Comparison of ENCODE assay signal across 8 mouse cellular contexts in the genomic region with DNA sequence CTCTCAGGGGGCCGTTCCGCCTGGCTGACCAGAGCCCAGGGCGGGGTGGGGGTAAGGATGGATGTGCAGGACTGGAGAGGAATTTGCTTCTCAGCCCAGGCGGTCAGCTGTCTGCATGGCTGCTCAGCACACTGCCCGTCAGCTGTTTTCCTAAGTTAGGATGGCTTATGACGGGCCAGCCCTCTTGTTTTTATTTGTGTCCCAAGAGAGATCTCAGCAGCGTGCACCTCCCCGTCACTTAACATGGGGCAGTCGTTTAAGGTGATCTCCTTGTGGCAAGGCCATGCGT. TPM values are rescaled to one million over a fixed set of nuclear protein-coding genes. Genes with fewer than 3 reads are reported as not detected.
DNase-seq lines count a peak whose midpoint lies in the region; ATAC-seq and TF ChIP-seq lines count a peak whose summit lies in the region.

No protein-coding gene starts in this region.

- ATAC-seq in intestine, postnatal 0 days: no peak

- 52% methylated on average over 10 of the region's 10 CpGs for WGBS in intestine, postnatal 0 days

- H3K27ac ChIP-seq in gastrocnemius, adult 2 months: peak overlapping the region; percentile 98
- H3K27ac ChIP-seq in intestine, postnatal 0 days (ENCODE audit: low read depth, low read length): peak overlapping the region; percentile 57; the same call in 1 of the 2 replicates

- H3K27me3 ChIP-seq in intestine, postnatal 0 days (replicated peaks; ENCODE audit: control insufficient read depth, insufficient read depth, low read length): no peaks in the 10 kb centered on the region

- H3K9ac ChIP-seq in intestine, postnatal 0 days (ENCODE audit: low read depth, low read length): no peak overlapping the region; the same call in 1 of the 2 replicates

- peak; percentile 72 to 75 for DNase-seq in heart, adult 18-20 months
- DNase-seq in heart, postnatal 25 days (ENCODE audit: low spot score): no peak
- peak; percentile 86 for DNase-seq in gastrocnemius, adult 2 months
- peak; percentile 67 for DNase-seq in lung, postnatal 10 days
- DNase-seq in urinary bladder, adult 2 months (ENCODE audit: low spot score): no peak
- DNase-seq in frontal cortex, postnatal 36 days (ENCODE audit: low spot score in 2 of 2): no peak
- DNase-seq in thymus, postnatal 36 days: no peak

- 0 out of 2 replicates have a peak, but pooled peaks cover 7% of the 10 kb centered on the region for H3K36me3 ChIP-seq in intestine, postnatal 0 days (ENCODE audit: control insufficient read depth, insufficient read depth)

- peak overlapping the region; percentile 90 for H3K4me2 ChIP-seq in intestine, postnatal 0 days (replicated peaks; ENCODE audit: low read depth)

- intact Hi-C loops in heart, postnatal 25 days (cut with DNase I): no loop called here
- intact Hi-C loops in gastrocnemius, adult 2 months (cut with DNase I): loop anchor here (5.0 kb wide), 1 partner anchor 48 kb away; a partner anchor contains a TSS

- peak overlapping the region; percentile 77 for H3K4me3 ChIP-seq in gastrocnemius, adult 2 months
- H3K4me3 ChIP-seq in intestine, postnatal 0 days (ENCODE audit: low read depth, low read length): peak overlapping the region; percentile 95

- peaks cover 9% of the 10 kb centered on the region for H3K4me1 ChIP-seq in intestine, postnatal 0 days (replicated peaks; ENCODE audit: control insufficient read depth, insufficient read depth, low read length)

- no peaks in the 10 kb centered on the region for H3K9me3 ChIP-seq in intestine, postnatal 0 days (ENCODE audit: control insufficient read depth)

- no peak for TF ChIP-seq CTCF in gastrocnemius, adult 2 months (IDR thresholded peaks at IDR 0.05)
- no peak for TF ChIP-seq CTCF in intestine, postnatal 0 days (IDR thresholded peaks at IDR 0.05; ENCODE audit: low read depth)

RNA-seq across cellular contexts. Expression of a gene that starts 2.3 kb away (rescaled TPM):
- 10 to 100 TPM; 34.0 to 35.1 TPM for total RNA-seq in heart, adult 18-20 months (2021)
- 10 to 100 TPM; 34.4 to 39.5 TPM for total RNA-seq in heart, postnatal 25 days (2021)
- 10 to 100 TPM; 79.2 to 95.2 TPM for total RNA-seq in gastrocnemius, adult 2 months (2021)
- 65.1 and 71.1 TPM in 2 replicates for polyA plus RNA-seq in intestine, postnatal 0 days (2015; fragmentation: Nextera tagmentation; extraction: Ambion mirVana)
- 68.7 and 73.4 TPM in 2 replicates for polyA plus RNA-seq in urinary bladder, adult 2 months (2012; rRNA removed)

RNA-seq across cellular contexts. Expression of a gene that starts 24.3 kb away (rescaled TPM):
- total RNA-seq in heart, adult 18-20 months (2021): 10 to 100 TPM; 13.6 to 19.5 TPM
- total RNA-seq in heart, postnatal 25 days (2021): 10 to 100 TPM; 16.8 to 18.5 TPM
- 10 to 100 TPM; 10.9 to 17.3 TPM for total RNA-seq in gastrocnemius, adult 2 months (2021)
- 5.0 and 6.4 TPM in 2 replicates for polyA plus RNA-seq in intestine, postnatal 0 days (2015; fragmentation: Nextera tagmentation; extraction: Ambion mirVana)
- polyA plus RNA-seq in urinary bladder, adult 2 months (2012; rRNA removed): 56.1 and 75.8 TPM in 2 replicates

RNA-seq across cellular contexts. Expression of a gene that starts 42.7 kb away (rescaled TPM):
- total RNA-seq in heart, adult 18-20 months (2021): not detected
- total RNA-seq in heart, postnatal 25 days (2021): not detected
- total RNA-seq in gastrocnemius, adult 2 months (2021): not detected
- 0.78 and 0.98 TPM in 2 replicates for polyA plus RNA-seq in intestine, postnatal 0 days (2015; fragmentation: Nextera tagmentation; extraction: Ambion mirVana)
- polyA plus RNA-seq in urinary bladder, adult 2 months (2012; rRNA removed): not detected in 2 replicates

RNA-seq across cellular contexts. Expression of a gene that starts 50.5 kb away (rescaled TPM):
- total RNA-seq in heart, adult 18-20 months (2021): 100 to 1,000 TPM; 624 to 648 TPM
- total RNA-seq in heart, postnatal 25 days (2021): 100 to 1,000 TPM; 651 to 667 TPM
- 100 to 1,000 TPM; 567 to 689 TPM for total RNA-seq in gastrocnemius, adult 2 months (2021)
- polyA plus RNA-seq in intestine, postnatal 0 days (2015; fragmentation: Nextera tagmentation; extraction: Ambion mirVana): 832 and 868 TPM in 2 replicates
- polyA plus RNA-seq in urinary bladder, adult 2 months (2012; rRNA removed): 2,459 and 2,490 TPM in 2 replicates

RNA-seq across cellular contexts. Expression of a gene that starts 56.3 kb away (rescaled TPM):
- 10 to 100 TPM; 39.1 to 41.5 TPM for total RNA-seq in heart, adult 18-20 months (2021)
- 10 to 100 TPM; 38.4 to 42.8 TPM for total RNA-seq in heart, postnatal 25 days (2021)
- 10 to 100 TPM; 31.3 to 31.9 TPM for total RNA-seq in gastrocnemius, adult 2 months (2021)
- 9.3 and 9.6 TPM in 2 replicates for polyA plus RNA-seq in intestine, postnatal 0 days (2015; fragmentation: Nextera tagmentation; extraction: Ambion mirVana)
- 17.8 and 26.4 TPM in 2 replicates for polyA plus RNA-seq in urinary bladder, adult 2 months (2012; rRNA removed)

Comparison
In these comparisons a context has a peak if more than half of its experiments do, and no peak if none do; other contexts are left out.
1. DNase-seq: peak in heart, adult 18-20 months (2 of 2), gastrocnemius, adult 2 months (single experiment) and lung, postnatal 10 days (single experiment); none in heart, postnatal 25 days (single experiment), urinary bladder, adult 2 months (single experiment), frontal cortex, postnatal 36 days (0 of 2) and thymus, postnatal 36 days (0 of 2).